Mouse (Mus musculus) lung, embryonic 15.5 days (tissue): ENCODE data around the gene Lgr4. TPM values are rescaled to one million over a fixed set of nuclear protein-coding genes. Genes with fewer than 3 reads are reported as not detected.

Source experiments
- ATAC-seq: fragments of 200-750 bp; cut with Nextera tagmentation; 2 replicates; pipeline ENCODE4 v1.8.0; 2017; ENCODE audit warnings: moderate number of reproducible peaks, borderline replicate concordance; ENCODE audit not compliant: low FRiP score, low TSS enrichment; ENCODE audit errors: extremely low read depth
- H3K27ac ChIP-seq: fragments of 300-500 bp; sonication (generic); 2 replicates; pipeline ENCODE4 v1.5.1; 2015; ENCODE audit warnings: moderate library complexity, mild to moderate bottlenecking, inconsistent platforms
- H3K27me3 ChIP-seq: fragments of 300-500 bp; sonication (generic); 2 replicates; pipeline ENCODE4 v1.6.1; 2015; ENCODE audit warnings: inconsistent platforms
- H3K36me3 ChIP-seq: fragments of 300-500 bp; sonication (generic); 2 replicates; pipeline ENCODE4 v1.6.1; 2015; ENCODE audit warnings: inconsistent platforms
- H3K4me1 ChIP-seq: fragments of 300-500 bp; sonication (generic); 2 replicates; pipeline ENCODE4 v1.6.1; 2015; ENCODE audit warnings: inconsistent platforms
- H3K4me2 ChIP-seq: fragments of 300-500 bp; sonication (generic); 2 replicates; pipeline ENCODE4 v1.6.1; 2015; ENCODE audit warnings: inconsistent platforms, mild to moderate bottlenecking, moderate library complexity
- H3K4me3 ChIP-seq: fragments of 300-500 bp; sonication (generic); 2 replicates; pipeline ENCODE4 v1.5.1; 2015; ENCODE audit warnings: mild to moderate bottlenecking, inconsistent platforms
- H3K9ac ChIP-seq: fragments of 300-500 bp; sonication (generic); 2 replicates; pipeline ENCODE4 v1.6.1; 2015; ENCODE audit warnings: inconsistent platforms
- H3K9me3 ChIP-seq: fragments of 300-500 bp; sonication (generic); 2 replicates; pipeline ENCODE4 v1.6.1; 2016; ENCODE audit warnings: inconsistent platforms
- WGBS: fragments of 180-500 bp; shearing (Covaris S2); methylation state at CpG from one replicate; pipeline ENCODE4 v1.1.7; 2015; 5-methylcytosine and 5-hydroxymethylcytosine counted together
- polyA plus RNA-seq: library from polyadenylated mRNA; unstranded; fragments of >200 nt; fragmentation: Nextera tagmentation; extraction: Ambion mirVana; gene quantifications from 2 replicates; pipeline ENCODE4 v1.2.1, GENCODE M21; 2015

The Lgr4 gene
- polyA plus RNA-seq, 1 experiment from 2014 or later, result 3.0 TPM

- WGBS, result 45% methylated on average over 11 of the region's 11 CpGs
Measured at GRCm38 (mm10) chr2:109986036-109986785, 68.8 kb downstream of the Lgr4 start.

DNA sequence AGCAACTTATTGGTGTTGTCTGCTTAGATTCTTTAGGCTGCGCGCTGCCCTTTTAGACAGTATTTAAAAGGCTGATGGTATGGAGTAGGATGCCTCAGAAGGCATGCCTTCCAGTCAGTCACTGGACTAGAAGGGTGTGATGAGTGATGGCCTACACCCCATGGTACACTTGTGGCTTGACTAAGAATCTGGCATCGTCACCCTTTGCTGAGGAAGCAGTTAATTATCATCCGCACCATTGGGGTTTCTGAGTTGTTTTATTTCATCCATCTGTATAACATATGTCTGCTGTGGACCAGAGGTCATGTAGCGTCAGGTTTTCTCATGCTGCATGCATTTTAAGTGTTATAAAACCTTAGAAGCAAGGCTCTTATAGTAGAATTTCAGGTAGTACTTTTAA is 70.5 kb downstream of the Lgr4 start:
- Histone ChIP-seq H3K9me3 (no peaks in the 10 kb centered on the region), H3K27me3 (peaks cover 54% of the 10 kb centered on the region), H3K9ac (no peak overlapping the region), H3K4me3 (no peak overlapping the region), H3K4me1 (no peaks in the 10 kb centered on the region), H3K36me3 (no peaks in the 10 kb centered on the region), H3K27ac (no peak overlapping the region), H3K4me2 (no peak overlapping the region)
- 75% methylated on average over 5 of the region's 5 CpGs for WGBS
- ATAC-seq, result no peak

More at GRCm38 (mm10) chr2:109986036-109986785, 68.8 kb downstream of the Lgr4 start:
- H3K9ac ChIP-seq, result no peak overlapping the region
- peaks cover 59% of the 10 kb centered on the region for H3K27me3 ChIP-seq
- H3K4me2 ChIP-seq, result no peak overlapping the region
- no peak overlapping the region for H3K27ac ChIP-seq
- no peak for ATAC-seq
- H3K4me1 ChIP-seq, result no peaks in the 10 kb centered on the region
- no peaks in the 10 kb centered on the region for H3K9me3 ChIP-seq
- H3K36me3 ChIP-seq, result no peaks in the 10 kb centered on the region
- no peak overlapping the region for H3K4me3 ChIP-seq

DNA sequence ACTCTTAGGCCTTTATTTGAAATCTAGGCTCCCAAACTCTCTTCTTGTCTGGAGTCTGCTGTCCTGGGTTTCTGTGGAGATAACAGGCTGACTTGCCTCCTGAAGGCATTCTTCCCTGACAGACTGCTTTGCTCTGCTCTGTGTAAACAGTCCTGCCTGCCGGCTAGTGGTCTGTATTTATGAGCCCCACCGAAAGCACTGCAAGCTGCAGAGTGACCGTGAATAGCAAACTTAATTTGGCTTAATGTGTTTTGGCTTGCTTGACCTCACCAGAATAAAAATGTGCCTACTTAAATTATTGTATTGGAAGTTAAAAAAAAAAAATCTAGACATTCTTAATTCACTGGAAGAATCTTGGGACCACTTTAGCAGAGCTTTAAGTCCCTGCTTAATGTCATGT is 71.7 kb downstream of the Lgr4 start:
- H3K4me1 ChIP-seq, result no peaks in the 10 kb centered on the region
- no peak overlapping the region for H3K27ac ChIP-seq
- no peaks in the 10 kb centered on the region for H3K36me3 ChIP-seq
- H3K9ac ChIP-seq, result no peak overlapping the region
- no peaks in the 10 kb centered on the region for H3K9me3 ChIP-seq
- WGBS, result 4% methylated on average over 3 of the region's 3 CpGs
- no peak overlapping the region for H3K4me2 ChIP-seq
- ATAC-seq, result no peak
- no peak overlapping the region for H3K4me3 ChIP-seq
- peaks cover 62% of the 10 kb centered on the region for H3K27me3 ChIP-seq

- Histone ChIP-seq H3K27ac (no peak overlapping the region), H3K27me3 (peaks cover 64% of the 10 kb centered on the region), H3K4me2 (no peak overlapping the region), H3K4me1 (no peaks in the 10 kb centered on the region), H3K4me3 (no peak overlapping the region), H3K9me3 (no peaks in the 10 kb centered on the region), H3K9ac (no peak overlapping the region), H3K36me3 (no peaks in the 10 kb centered on the region)
- WGBS, result 45% methylated on average over 8 of the region's 8 CpGs
- ATAC-seq, result no peak
Measured at GRCm38 (mm10) chr2:109989679-109990473, 72.4 kb downstream of the Lgr4 start.

- 71% methylated on average over 1 of the region's 1 CpGs for WGBS
- H3K27me3 ChIP-seq, result peaks cover 63% of the 10 kb centered on the region
- ATAC-seq, result no peak
- H3K4me1 ChIP-seq, result no peaks in the 10 kb centered on the region
- H3K9ac ChIP-seq, result no peak overlapping the region
- H3K4me2 ChIP-seq, result no peak overlapping the region
- H3K4me3 ChIP-seq, result no peak overlapping the region
- H3K9me3 ChIP-seq, result no peaks in the 10 kb centered on the region
- no peak overlapping the region for H3K27ac ChIP-seq
- H3K36me3 ChIP-seq, result no peaks in the 10 kb centered on the region
Measured at GRCm38 (mm10) chr2:109991754-109992153, 74.3 kb downstream of the Lgr4 start.

- no peaks in the 10 kb centered on the region for H3K36me3 ChIP-seq
- no peak overlapping the region for H3K9ac ChIP-seq
- no peak overlapping the region for H3K4me2 ChIP-seq
- no peaks in the 10 kb centered on the region for H3K4me1 ChIP-seq
- H3K27me3 ChIP-seq, result peaks cover 60% of the 10 kb centered on the region
- WGBS, result 56% methylated on average over 11 of the region's 11 CpGs
- no peak for ATAC-seq
- H3K9me3 ChIP-seq, result no peaks in the 10 kb centered on the region
- H3K27ac ChIP-seq, result no peak overlapping the region
- H3K4me3 ChIP-seq, result no peak overlapping the region
Measured at GRCm38 (mm10) chr2:109992448-109993073, 75.1 kb downstream of the Lgr4 start.

GRCm38 (mm10) chr2:109993404-109993803 is 76.0 kb downstream of the Lgr4 start:
- Histone ChIP-seq H3K9ac (no peak overlapping the region), H3K4me3 (no peak overlapping the region), H3K27me3 (peaks cover 58% of the 10 kb centered on the region), H3K36me3 (no peaks in the 10 kb centered on the region), H3K27ac (no peak overlapping the region), H3K4me1 (no peaks in the 10 kb centered on the region), H3K9me3 (no peaks in the 10 kb centered on the region), H3K4me2 (no peak overlapping the region)
- no peak for ATAC-seq

- H3K4me1 ChIP-seq, result no peaks in the 10 kb centered on the region
- no peak overlapping the region for H3K27ac ChIP-seq
- WGBS, result 37% methylated on average over 2 of the region's 2 CpGs
Measured at GRCm38 (mm10) chr2:109995061-109995460, 77.6 kb downstream of the Lgr4 start.

GRCm38 (mm10) chr2:109996411-109996810 is 79.0 kb downstream of the Lgr4 start:
- Histone ChIP-seq H3K4me2 (no peak overlapping the region), H3K36me3 (no peaks in the 10 kb centered on the region), H3K9me3 (no peaks in the 10 kb centered on the region), H3K27ac (no peak overlapping the region), H3K9ac (no peak overlapping the region), H3K4me1 (no peaks in the 10 kb centered on the region), H3K4me3 (no peak overlapping the region), H3K27me3 (peaks cover 40% of the 10 kb centered on the region; the same call in 1 of the 2 replicates)
- no peak for ATAC-seq
- WGBS, result 60% methylated on average over 12 of the region's 12 CpGs

More at GRCm38 (mm10) chr2:109995061-109995460, 77.6 kb downstream of the Lgr4 start:
- Histone ChIP-seq H3K27me3 (peaks cover 50% of the 10 kb centered on the region), H3K9ac (no peak overlapping the region), H3K36me3 (no peaks in the 10 kb centered on the region), H3K9me3 (no peaks in the 10 kb centered on the region), H3K4me2 (no peak overlapping the region), H3K4me3 (no peak overlapping the region)
- no peak for ATAC-seq

DNA sequence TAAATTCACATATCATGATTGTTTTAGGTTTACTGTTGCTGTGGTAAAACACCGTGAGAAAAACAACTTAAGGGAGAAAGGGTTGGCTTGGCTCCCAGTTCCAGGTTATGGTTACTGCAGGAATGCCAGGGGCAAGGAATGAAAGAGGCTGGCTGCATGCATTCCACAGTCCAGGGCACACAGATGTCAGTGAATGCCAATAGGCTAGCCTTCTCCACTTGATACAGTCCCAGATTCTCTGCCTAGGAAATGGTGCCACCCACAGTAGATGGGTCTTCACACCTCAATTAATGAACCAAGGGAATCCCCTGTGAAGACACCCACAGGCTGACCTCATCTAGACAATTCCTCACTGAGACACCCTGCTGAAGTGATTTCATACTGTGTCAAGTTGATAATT is 87.2 kb downstream of the Lgr4 start:
- Histone ChIP-seq H3K9ac (no peak overlapping the region), H3K27ac (no peak overlapping the region), H3K36me3 (no peaks in the 10 kb centered on the region), H3K4me1 (no peaks in the 10 kb centered on the region), H3K27me3 (peaks cover 15% of the 10 kb centered on the region; the same call in 1 of the 2 replicates), H3K4me3 (no peak overlapping the region), H3K4me2 (no peak overlapping the region), H3K9me3 (no peaks in the 10 kb centered on the region)
- WGBS, result 56% methylated on average over 1 of the region's 1 CpGs
- no peak for ATAC-seq

GRCm38 (mm10) chr2:110005164-110005563 is 87.7 kb downstream of the Lgr4 start:
- H3K27ac ChIP-seq, result no peak overlapping the region
- ATAC-seq, result no peak
- H3K9ac ChIP-seq, result no peak overlapping the region
- H3K4me3 ChIP-seq, result no peak overlapping the region
- WGBS, result 59% methylated on average over 3 of the region's 3 CpGs
- H3K4me2 ChIP-seq, result no peak overlapping the region
- no peaks in the 10 kb centered on the region for H3K36me3 ChIP-seq
- H3K9me3 ChIP-seq, result no peaks in the 10 kb centered on the region
- H3K27me3 ChIP-seq, result peaks cover 15% of the 10 kb centered on the region; the same call in 1 of the 2 replicates
- no peaks in the 10 kb centered on the region for H3K4me1 ChIP-seq
